Mouse (Mus musculus) layer of hippocampus, postnatal 25 days (tissue): ENCODE results near the gene Dolpp1. TPM values are rescaled to one million over a fixed set of nuclear protein-coding genes. Genes with fewer than 3 reads are reported as not detected.

Experiments
- DNase-seq, 2 experiments: peaks; one replicate each; pipeline ENCODE4 v3.0.0; 2022; ENCODE audit warnings: mixed read lengths in 2 of 2, low spot score in 1 of 2; ENCODE audit errors: extremely low spot score in 1 of 2
- microRNA-seq, 2 experiments: library from miRNA; unstranded; fragments of <30 nt; microRNA quantifications; one replicate each; pipeline ENCODE4 v1.2.0; 2021
- total RNA-seq, 2 experiments: library from RNA; stranded (reverse); gene quantifications; 2 replicates each; pipeline ENCODE4 v1.2.3; 2021

Dolpp1 gene
- total RNA-seq, 2 experiments from 2014 or later, result 25.1 to 27.5 TPM

DNA sequence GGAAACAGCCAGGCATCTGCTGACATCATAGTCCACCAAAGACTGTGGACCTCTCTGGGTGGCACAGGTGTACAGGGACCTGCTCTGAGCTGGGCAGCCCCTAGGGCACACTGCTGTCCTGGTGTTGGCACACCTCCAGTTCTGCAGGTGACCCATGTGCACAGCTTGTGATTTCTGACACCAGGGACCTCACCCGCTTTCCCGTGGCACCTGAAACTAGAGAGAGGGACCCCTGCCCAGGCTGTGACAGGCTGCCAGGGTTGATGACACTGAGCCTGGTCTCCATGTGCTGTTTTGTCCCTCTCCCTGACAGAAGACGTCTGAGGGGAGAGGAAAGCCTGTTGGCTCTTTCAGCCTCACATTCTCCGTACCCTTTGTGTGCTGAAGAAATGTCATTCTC, 45.7 kb downstream of the Dolpp1 start:
- DNase-seq, result no peak

DNA sequence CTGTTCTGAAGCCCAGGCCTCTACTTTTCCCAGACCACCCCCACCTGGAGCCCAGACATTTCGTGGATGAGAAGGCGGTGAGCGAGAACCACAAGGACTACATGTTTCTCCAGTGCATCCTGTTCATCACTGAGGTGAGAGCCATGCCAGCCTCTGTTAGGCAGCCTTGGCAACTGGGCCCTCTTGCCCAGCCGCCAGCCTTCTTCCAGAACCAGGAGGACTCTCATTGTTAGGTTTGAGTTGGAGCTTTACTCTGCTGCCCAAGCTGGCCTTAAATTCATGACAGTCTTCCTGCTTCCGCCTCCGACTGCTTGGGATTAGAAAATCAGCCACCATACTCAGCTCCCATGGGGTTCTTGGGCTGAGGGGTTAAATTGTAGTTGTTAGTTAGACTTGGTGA, 47.6 kb downstream of the Dolpp1 start:
- no peak for DNase-seq

DNA sequence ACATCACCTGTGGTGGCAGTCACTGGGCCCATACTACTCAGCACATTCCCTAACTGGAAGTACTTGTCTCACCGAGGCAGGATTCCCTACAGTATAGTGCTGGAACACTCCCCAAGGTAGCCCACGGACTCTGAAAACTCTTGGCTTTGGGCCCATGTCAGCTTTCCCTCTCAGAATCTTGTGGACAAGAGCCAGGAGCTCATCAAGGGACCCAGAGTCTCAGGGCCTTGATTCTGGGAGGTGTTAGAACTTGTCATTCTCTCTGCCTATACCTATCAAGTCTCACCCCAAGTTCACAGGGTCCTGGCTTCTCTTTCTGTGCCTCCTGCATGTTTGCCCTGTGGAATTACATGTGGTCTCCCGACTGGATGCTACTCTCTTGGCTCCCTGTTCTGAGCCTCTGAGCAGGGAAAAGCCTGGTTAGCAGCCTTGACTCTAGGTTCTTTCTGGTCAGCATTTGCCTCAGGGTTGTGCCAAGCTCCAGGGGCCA, 48.2 kb downstream of the Dolpp1 start:
- DNase-seq, result no peak

DNA sequence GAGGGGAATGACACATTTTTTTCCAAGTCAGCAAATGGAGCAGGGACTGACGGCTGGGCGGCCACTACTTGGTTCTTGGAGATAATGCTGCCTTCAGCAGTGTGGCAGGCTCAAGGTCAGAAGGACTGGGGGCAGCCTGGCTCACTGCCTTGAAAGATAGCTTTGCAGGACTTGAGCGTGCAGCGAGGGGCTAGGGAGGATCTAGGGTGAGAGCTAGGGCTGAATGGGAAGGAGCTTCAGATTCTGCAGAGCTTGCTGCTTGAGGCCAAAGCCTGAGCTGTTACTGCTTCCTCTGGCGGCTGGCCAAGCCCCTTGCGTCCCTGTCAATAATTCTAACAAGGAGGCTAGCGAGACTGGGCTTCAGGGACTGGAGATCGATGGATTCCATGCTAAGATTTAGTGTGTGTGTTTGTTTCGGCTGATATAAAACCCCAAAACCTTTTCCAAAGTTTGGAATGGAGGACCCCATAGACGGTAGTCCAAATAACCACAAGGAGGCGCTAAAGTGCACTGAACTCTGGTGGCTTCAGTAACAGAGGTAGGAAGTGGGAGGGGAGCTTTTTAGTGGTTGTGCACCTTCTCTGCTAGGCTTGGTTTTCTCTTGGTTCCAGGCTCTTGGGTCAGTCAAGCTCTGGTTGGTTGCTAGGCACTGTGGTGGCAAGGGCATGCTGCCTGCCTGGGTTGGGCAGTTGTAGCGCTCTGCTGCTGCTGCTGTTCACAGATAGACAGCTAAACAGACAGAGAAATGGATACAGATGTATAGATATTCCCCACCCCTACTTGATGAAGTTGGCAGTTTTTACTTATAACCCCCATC, 48.9 kb downstream of the Dolpp1 start:
- DNase-seq, result peak; percentile 42 to 49

DNA sequence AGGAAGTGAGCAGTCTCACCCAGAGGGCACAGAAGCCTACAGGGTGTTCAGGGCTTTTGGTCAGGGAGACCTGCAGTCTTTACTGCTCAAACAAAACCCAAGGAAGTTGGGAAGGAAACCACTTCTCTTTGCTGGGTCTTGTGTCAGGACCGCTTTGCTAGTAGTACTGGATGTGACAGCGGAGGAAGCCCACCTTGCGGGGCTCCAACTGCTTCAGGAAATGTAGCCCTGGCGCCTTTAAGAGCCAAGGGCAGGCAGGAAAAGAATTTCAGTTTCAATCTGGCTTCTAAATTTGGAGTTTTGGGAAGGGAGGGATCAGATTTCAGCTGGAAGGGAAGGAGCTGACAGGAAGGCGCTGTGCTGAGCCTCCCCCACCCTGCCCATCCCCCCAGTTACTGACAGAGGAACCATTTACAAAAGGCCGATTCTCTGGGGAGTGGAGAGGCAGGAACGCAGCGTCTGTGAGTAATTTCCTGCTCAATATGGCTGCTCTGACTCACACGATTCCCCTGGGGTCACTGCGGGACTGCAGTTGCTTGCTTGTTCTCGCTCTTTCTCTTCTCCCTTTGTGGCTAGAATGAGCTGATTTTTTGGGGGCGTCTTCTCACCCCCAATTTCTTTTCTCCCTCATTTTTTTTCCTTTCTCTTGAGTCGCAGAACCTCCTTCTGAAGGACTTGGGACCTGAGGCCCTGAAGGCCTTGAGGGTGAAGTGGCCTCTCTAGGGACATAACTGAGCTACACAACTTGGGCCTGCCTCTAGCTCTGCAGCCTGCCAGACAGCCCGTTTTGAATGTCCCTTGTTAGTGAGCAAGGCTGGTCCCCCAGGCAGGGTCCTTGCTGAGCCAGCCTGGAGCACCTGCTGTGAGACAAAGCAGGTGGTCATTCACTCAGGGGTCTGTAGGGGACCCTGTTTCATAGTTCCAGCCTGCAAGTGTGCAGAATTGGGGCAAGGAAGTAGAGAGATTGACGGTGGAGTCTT, 49.8 kb downstream of the Dolpp1 start:
- peak; percentile 47 to 52 for DNase-seq

DNA sequence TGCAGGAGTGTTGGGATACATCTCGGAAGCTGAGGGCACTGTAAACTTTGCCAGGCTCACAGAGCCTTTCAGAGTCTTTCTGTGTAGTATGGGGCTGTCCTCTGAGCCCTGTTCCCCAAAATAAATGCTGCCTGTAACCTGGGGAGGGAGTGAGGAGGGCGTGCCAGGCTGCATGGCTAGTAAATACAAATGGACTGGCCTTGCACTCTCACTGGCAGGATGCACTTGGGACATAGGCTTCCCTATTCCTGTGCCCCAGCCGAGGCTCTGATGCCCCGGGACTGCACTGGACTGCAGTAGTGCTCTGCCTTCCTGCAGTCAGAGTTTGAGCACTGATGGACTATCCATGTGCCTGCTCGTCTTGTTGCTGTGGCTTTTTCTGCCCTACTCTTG, 50.4 kb downstream of the Dolpp1 start:
- no peak for DNase-seq

DNA sequence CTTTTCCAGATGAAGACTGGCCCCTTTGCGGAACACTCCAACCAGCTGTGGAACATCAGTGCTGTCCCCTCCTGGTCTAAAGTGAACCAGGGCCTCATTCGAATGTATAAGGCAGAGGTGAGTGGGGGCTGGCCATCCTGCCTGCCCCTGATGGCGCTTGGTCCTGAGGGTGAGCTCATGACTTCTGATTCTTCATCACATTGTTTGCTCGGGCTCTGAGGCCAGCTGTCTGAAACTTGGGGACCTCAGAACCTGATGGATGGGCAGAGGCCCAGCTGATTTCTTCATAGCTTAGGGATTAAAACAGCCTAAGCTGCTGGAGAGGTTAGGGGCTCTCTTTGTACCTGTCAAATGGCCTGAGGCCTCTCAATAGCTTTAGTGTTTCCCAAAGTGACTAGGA, 51.2 kb downstream of the Dolpp1 start:
- no peak for DNase-seq

DNA sequence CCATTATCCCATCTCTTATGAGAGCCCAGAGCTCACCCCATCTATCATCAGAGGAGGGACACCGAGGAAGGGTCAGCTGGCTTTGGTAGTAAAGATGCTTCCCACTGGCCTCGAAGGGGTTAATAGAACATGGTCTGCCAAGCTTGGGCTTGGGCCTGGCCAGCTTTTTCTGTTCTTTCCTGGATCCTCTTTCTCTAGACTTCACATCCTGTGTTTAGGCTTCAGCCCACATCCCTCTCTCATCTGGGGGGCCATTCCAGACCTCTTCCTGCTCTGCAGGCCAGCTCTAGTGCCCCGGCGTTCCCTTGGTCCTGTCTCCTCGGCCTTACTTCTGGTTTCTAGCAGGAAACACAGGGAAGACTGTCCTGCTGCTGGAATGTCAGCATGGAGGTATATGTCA, 52.0 kb downstream of the Dolpp1 start:
- no peak for DNase-seq

DNA sequence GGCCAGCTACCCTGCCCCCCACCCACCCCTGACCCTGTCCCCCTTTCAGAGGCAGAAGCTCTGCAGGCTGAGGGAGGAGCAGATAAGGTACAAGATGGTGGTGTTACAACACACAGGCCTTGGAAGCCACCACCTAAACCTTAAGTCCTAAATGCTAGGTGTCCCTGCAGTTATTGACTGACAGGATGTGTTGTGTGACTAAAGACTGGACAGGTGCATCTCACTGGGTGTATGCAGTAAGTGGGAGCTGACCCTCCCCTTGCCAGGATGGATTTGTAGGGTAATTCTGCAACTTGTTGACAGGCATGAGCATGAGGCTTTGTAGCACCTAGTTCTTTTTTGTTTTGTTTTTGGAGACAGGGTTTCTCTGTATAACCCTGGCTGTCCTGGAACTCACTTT, 52.4 kb downstream of the Dolpp1 start:
- DNase-seq, result no peak

DNA sequence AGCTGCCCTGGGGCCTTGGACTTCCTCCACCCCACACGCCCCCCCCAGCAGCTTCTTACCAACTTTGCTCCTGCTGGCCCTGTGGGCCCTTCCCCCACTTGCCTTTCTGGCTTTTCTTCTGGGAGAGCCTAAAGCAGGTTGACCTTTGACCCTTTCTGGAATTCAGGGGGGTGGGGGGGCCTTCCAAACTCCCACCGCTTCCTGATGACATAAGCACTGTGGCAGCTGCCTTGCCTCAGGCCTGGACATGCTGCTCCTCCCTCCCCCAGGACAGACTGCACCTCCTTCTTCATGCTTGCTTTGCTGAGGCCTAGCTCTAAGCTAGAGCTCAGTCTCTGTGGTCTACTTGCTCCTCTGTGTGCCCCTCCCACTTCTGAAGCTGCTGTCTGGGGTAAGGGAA, 53.3 kb downstream of the Dolpp1 start:
- DNase-seq, result no peak

DNA sequence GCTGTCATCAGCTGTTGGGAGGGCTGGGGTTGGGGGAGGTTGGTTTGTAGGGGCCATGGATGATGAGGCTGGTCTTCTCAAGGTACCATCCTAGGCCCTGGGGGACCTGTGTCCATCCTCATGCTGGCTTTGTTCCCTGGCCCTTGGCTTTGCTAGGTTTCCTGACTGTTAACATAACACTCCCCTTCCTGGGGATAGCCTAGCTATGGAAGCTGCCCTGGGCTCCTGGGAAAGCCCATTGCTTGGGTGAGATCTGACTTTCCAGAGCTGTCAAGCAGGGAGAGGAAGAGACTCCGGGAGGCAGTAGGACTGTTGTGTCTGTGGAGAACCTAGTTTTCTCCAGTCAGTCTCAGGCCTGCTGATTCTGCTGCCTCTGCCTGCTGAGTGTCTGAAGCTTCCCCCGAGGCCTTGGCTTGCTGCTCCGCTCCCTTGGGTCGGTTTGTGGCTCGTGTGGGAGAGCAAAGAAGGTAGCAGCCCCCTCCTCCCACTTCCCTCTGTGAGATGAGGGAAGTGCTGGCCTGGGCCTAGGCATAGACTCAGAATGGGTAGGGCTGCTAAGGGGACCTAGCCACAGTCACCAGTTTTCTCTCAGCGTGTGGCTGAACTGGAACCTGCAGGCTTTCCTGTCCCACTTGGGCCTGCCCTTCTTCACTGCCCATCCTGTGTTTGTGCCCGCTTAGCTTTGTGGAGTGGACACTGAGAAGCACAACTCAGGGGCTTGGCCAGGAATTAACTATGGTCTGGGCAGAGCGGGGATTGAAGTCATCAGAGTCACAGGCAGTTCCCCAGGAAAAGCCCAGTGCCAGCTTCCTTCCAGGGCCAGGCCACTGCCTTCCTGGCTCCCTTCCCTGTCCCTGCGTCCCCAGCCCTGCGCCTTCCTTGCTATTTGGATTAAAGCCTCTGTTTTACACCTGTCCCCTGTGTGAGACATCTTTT, 55.1 kb downstream of the Dolpp1 start:
- DNase-seq, result no peak

DNA sequence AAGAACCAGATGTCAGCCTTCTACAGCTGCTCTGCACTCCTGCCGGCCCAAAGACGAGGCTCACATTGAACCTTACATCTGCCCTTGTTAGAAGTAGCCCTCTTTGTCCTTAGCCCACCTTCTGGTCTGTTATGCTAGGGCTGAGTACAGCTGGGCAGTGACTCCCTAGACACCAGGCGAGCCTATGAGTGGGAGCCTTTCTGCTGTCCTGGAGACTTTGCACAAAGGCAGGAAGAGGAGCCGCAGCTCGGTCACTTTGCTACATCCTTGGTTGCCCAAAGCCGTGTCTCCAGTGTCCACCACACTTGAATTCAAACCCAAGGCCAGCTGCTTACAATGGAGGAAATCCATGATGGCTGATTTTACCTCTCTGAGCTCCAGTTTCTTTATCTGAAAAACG, 56.3 kb downstream of the Dolpp1 start:
- no peak for DNase-seq

Small RNA genes lying within 50 kb of the gene (microRNA-seq; reads per million reads assigned to microRNA genes)
- 0 reads per million in 2 experiments for gene Gm47292

Other genes with a start within 250 kb of the Dolpp1 start
- 10 to 100 TPM; 22.7 to 25.0 TPM for gene Endog, start 220.8 kb upstream of the Dolpp1 start, total RNA-seq
- 10 to 100 TPM; 35.1 to 35.4 TPM for gene Spout1, start 213.8 kb upstream of the Dolpp1 start, total RNA-seq
- gene Kyat1, start 186.4 kb upstream of the Dolpp1 start, total RNA-seq, result 10 to 100 TPM; 17.1 to 18.4 TPM
- 10 to 100 TPM; 57.1 to 60.7 TPM for gene Lrrc8a, start 154.5 kb upstream of the Dolpp1 start, total RNA-seq
- gene Gm28035, start 151.7 kb upstream of the Dolpp1 start, total RNA-seq, result 1 to 10 TPM; 6.1 to 7.4 TPM
- gene Phyhd1, start 126.1 kb upstream of the Dolpp1 start, total RNA-seq, result 10 to 100 TPM; 18.6 to 24.8 TPM
- gene Gm28038, start 111.2 kb upstream of the Dolpp1 start, total RNA-seq, result not detected
- gene Dolk, start 105.9 kb upstream of the Dolpp1 start, total RNA-seq, result 10 to 100 TPM; 24.3 to 25.7 TPM
- 10 to 100 TPM; 18.7 to 22.0 TPM for gene Nup188, start 105.9 kb upstream of the Dolpp1 start, total RNA-seq
- 100 to 1,000 TPM; 249 to 278 TPM for gene Sh3glb2, start 32.9 kb upstream of the Dolpp1 start, total RNA-seq
- 100 to 1,000 TPM; 102 to 110 TPM for gene Miga2, start 28.0 kb upstream of the Dolpp1 start, total RNA-seq
- gene Crat, start 23.6 kb downstream of the Dolpp1 start, total RNA-seq, result 10 to 100 TPM; 49.6 to 51.1 TPM
- 100 to 1,000 TPM; 163 to 169 TPM for gene Ptpa, start 23.8 kb downstream of the Dolpp1 start, total RNA-seq
- gene Ier5l, start 82.0 kb downstream of the Dolpp1 start, total RNA-seq, result 10 to 100 TPM; 12.8 to 13.1 TPM
- gene Cstad, start 202.8 kb downstream of the Dolpp1 start, total RNA-seq, result 10 to 100 TPM in 1 of 2 experiments, 1 to 10 TPM in 1; 3.0 to 10.3 TPM